Mouse (Mus musculus) layer of hippocampus, postnatal 10 days (tissue): ENCODE data around the gene Prkci. TPM values are rescaled to one million over a fixed set of nuclear protein-coding genes. Genes with fewer than 3 reads are reported as not detected.

ENCODE experiments used
- DNase-seq, 2 experiments: peaks; one replicate each; pipeline ENCODE4 v3.0.0; 2021; ENCODE audit warnings: low spot score in 2 of 2
- total RNA-seq, 2 experiments: library from RNA; stranded (reverse); gene quantifications; 2 replicates each; pipeline ENCODE4 v1.2.3; 2021

The Prkci gene
- total RNA-seq, 2 experiments from 2014 or later = 59.0 to 64.7 TPM

DNA sequence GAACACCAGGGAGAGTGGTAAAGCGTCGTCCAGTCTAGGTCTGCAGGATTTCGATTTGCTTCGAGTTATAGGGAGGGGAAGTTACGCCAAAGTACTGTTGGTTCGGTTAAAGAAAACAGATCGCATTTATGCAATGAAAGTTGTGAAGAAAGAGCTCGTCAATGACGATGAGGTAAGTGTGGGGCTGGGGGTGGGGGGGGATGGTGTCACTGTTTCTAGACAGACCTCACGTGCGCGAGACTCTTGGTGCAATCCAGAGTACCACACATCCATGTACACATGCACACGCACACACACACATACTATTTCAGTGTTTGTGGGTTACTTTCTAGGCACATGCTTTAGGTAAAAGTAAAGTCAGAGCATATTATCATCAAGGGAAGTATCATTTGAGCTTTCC, 42.3 kb downstream of the Prkci start:
- no peak for DNase-seq

- DNase-seq = no peak
Measured at GRCm38 (mm10) chr3:31038689-31039088, 43.1 kb downstream of the Prkci start.

- DNase-seq = no peak
Measured at GRCm38 (mm10) chr3:31042992-31043391, 47.4 kb downstream of the Prkci start.

DNA sequence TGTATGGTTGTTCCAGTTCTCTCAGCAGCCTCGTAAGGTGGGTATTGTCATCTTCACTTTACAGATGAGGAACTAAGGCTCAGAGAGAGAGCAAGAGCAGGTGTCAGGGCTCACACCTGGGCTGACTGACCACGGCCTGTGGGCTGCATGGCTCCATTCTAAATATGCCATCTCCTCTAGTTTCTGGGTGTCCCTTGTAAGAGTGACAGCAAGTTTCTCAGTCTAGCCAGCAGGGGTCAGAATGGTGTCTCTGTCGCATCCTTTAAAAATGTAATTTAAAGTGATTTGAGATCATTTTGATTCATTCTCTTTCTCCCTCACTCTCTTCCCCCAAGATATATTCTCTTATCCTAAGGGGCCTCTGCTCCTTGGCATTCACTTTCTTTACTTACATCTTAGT, 51.7 kb downstream of the Prkci start:
- DNase-seq = peak; percentile 25 to 34

DNA sequence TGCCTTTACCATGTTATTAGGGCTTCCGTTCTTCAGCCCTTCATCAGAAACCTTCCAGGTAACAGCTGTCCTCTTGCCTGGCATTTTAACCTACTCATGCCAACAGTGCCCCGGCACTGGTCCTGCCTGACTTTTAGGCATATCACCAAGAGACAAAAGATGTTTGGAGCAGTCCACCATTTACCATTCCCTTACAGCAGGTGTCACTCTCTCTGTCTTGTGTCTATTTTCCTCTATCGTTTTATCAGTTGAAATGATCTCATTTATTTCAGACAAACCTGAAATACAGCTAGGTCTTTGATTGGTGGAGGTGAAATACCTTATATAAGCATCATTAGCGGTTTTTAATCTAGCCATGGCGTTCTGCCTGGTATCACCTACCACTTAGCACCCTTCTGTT, 53.5 kb downstream of the Prkci start:
- no peak for DNase-seq

- DNase-seq = no peak
Measured at GRCm38 (mm10) chr3:31050375-31050774, 54.8 kb downstream of the Prkci start.

GRCm38 (mm10) chr3:31051730-31052129, 56.2 kb downstream of the Prkci start:
- no peak for DNase-seq

GRCm38 (mm10) chr3:31053191-31053590, 57.6 kb downstream of the Prkci start:
- DNase-seq = no peak

GRCm38 (mm10) chr3:31054888-31055287, 59.3 kb downstream of the Prkci start:
- DNase-seq = no peak

- DNase-seq = peak; percentile 25 to 35
Measured at GRCm38 (mm10) chr3:31056047-31056650, 60.6 kb downstream of the Prkci start.

- peak; percentile 67 to 80 for DNase-seq
Measured at GRCm38 (mm10) chr3:31056651-31057627, 61.4 kb downstream of the Prkci start.

GRCm38 (mm10) chr3:31060745-31061102, 65.2 kb downstream of the Prkci start:
- no peak for DNase-seq

GRCm38 (mm10) chr3:31061103-31061785, 65.7 kb downstream of the Prkci start:
- no peak for DNase-seq

GRCm38 (mm10) chr3:31061786-31062120, 66.2 kb downstream of the Prkci start:
- no peak for DNase-seq

- no peak for DNase-seq
Measured at GRCm38 (mm10) chr3:31062325-31062724, 66.8 kb downstream of the Prkci start.

DNA sequence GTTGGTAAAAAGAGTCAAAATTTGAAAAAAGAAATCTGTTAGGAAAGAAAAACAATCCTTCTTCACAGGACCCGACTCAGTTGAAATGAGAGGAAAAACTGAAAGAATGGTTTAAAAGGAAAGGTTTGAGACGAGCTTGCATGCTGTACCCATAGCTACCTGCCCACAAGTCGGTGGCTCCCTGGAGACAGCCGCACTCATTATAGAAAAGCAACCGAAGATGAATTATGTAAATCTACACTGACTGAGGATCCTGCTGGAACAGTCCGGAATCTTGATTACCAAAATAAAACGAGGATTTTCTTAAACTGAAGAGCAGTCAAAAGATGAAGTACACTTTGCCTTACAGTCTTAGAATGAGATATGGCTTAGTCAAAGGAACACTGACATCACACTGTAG, 72.9 kb downstream of the Prkci start:
- no peak for DNase-seq

GRCm38 (mm10) chr3:31071804-31072203, 76.3 kb downstream of the Prkci start:
- DNase-seq = no peak

GRCm38 (mm10) chr3:31075808-31076207, 80.3 kb downstream of the Prkci start:
- no peak for DNase-seq

- no peak for DNase-seq
Measured at GRCm38 (mm10) chr3:31077068-31077703, 81.6 kb downstream of the Prkci start.

DNA sequence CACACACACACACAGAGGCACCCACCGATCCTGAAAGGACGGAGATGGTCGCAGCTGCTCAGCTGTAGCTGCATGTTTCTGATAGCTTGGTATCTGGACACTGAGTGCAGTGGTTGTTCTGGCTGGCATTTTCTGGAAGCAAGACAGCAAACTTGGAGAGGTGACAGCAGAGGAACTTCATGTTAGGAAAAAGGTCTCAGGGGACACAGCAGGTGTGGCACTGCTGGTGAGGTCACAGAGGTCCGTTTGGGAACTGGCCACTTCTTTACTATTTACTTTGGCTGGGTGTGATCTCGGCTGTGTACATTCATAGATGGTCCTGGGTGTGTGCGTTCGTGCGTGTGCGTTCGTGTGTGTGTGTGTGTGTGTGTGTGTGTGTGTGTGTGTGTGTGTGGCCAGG, 83.9 kb downstream of the Prkci start:
- DNase-seq = no peak

DNA sequence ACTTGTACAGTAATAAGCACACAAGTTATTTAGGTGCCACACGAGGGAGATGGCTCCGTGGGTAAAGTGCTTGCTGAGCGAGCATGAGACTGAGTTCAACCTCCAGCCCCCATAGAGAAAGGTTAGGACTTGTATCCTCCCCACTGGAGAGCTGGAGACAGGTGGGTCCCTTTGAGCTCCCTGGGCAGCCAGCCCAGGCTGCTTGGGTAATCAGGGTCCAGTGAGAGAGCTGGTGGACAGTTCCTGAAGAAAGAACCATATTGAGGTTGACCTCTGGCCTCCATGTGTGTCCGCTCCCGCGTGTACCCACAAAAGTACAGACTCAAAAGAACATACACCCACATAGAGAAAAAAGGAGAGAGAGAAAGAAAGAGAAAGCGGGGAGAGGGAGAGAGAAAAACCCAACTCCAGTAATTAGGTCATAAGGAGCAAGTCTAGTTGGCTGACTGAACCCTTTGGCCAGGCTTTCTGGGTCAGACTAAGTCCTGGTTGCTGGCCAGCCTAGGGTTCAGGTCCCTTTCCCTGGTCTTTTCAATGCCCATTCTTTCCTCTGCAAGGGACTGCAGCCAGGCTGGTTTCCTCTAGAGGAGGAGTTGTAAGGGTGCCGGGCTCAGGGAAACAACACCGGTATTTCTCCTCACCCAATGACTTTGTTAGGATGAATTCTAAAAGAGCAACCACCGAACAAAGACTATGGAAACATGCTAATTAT, 85.4 kb downstream of the Prkci start:
- peak; percentile 28 to 47 for DNase-seq
